Mouse (Mus musculus) layer of hippocampus, adult 8-10 months (tissue): ENCODE results near the gene Slamf9. TPM values are rescaled to one million over a fixed set of nuclear protein-coding genes. Genes with fewer than 3 reads are reported as not detected.

Source experiments
- DNase-seq, 2 experiments: peaks; one replicate each; pipeline ENCODE4 v3.0.0; 2022; ENCODE audit warnings: low spot score in 2 of 2
- total RNA-seq, 4 experiments: library from RNA; stranded (reverse); gene quantifications; 2 replicates each; pipeline ENCODE4 v1.2.4; 2022

Gene Slamf9
- total RNA-seq, 4 experiments from 2014 or later = 7.5 to 8.6 TPM; not detected in 2

- DNase-seq = no peak
These were observed 38.5 kb downstream of the Slamf9 start for GRCm38 (mm10) chr1:172513525-172514212.

DNA sequence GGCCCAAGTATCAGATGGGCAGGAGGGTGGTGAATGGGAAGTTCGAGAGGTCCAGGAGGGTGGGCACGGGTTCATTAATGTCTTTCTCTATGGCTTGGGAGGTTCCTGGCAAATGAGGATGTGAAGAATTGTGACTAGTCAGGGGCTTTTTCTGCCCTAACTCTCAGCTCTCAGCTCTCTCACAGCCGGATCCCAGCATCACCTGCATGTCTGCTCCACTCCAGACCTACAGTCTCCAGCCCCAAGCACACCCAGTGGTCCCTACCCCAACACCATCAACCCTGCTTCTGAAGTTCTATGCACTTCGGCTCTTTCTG is 39.0 kb downstream of the Slamf9 start:
- DNase-seq = no peak

DNA sequence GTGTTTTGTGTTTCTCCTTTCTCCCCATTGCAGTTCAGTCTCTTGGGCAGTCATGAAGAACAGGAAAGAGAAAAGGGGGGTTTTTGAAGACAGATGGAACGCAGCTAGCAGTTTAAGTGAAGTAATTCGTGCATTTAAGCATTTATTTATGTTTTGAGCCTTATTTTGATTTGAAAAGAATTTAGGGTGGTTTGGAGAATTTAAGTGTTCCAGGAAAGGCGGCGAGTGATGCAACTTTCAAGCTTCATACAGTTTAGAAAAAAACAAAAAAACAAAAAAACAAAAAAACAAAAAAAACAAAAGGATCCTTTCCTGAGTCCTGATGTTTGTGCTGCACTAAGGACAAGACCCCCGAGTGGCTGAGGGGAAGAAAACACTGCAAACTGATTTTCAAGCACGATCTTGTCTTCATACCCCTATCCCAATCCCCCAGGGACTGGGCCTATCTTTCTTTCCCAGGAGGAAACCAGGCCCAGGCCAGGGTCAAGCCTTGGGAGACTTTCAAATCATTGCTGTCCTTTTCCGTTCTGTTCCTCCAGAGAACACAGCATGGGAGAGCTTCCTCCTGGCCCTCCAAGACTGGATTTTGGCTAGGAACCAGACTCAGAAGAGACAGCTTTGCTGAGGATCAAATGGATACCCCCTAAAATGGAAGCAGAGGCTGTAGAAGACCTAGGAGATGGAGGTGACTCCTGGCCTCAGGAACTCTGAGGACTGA is 39.6 kb downstream of the Slamf9 start:
- DNase-seq = no peak

- DNase-seq = no peak
These were observed 40.2 kb downstream of the Slamf9 start for GRCm38 (mm10) chr1:172515396-172515795.

- DNase-seq = no peak
These were observed 42.9 kb downstream of the Slamf9 start for GRCm38 (mm10) chr1:172518013-172518412.

DNA sequence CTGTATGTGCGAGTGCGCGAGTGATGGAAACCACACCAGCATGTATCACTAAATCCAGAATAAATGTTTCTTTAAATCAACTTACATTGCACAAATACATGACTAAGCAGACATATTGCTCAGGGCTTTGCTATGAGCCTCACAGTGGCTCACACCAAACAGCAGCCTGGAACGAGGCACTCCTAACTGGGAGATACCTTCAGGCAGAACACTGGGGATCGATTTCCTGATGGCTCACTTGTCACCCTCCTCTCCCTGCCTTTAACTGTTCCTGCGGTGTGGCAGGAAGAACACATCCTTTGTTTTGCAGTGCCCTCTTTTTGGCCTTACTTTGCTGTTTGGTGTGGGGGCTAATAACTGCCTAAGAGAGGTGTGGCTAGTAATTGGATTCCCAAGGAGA is 44.5 kb downstream of the Slamf9 start:
- no peak for DNase-seq

DNA sequence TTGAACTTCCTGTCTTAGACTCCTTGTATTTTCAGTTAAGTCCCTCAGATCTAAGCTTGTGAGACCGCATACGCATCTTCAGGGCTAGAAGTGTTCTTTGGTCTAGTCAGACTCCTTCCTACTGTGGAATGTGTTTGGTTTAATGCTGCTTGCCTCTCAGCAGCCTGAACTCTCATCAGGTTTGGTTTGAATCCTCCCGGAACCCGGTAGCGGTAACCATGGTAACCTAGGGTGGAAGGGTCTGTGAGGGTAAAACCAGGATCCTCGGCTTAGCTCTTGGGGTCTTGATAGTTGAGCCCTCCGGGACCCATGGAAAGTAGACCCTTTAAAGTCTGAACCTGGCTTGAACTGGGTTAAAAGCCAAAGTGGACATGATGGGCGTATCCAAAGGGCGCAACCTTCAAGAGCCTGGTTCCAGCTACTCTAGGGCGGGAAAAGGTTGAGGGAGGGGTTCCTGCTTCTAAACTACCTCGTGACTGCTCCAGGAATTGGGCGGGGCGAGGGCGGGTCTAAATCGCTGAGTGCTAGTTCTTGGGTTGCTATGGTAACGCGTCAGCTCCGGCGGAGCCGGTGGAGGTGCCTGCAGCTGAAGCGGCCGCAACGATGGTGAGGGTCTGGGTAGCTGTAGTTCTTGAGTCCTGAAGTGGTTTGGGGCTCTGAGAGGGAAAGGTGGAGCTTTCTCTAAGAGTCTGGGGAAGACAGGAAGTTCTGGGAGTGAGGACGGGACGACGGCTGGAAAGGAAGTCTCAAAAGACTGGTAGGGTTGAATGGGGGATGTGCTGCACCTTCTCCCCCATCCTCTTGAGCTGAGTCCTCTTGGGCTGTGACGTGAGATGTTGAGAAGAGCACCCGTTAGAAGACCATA is 45.6 kb downstream of the Slamf9 start, which contains the start of gene Cfap45:
TSS of gene Cfap45 (plus strand) at position 226 of the 865 bp plus-strand sequence.
- peak; percentile 68 to 70 for DNase-seq

GRCm38 (mm10) chr1:172522524-172522923 is 47.4 kb downstream of the Slamf9 start:
- no peak for DNase-seq

DNA sequence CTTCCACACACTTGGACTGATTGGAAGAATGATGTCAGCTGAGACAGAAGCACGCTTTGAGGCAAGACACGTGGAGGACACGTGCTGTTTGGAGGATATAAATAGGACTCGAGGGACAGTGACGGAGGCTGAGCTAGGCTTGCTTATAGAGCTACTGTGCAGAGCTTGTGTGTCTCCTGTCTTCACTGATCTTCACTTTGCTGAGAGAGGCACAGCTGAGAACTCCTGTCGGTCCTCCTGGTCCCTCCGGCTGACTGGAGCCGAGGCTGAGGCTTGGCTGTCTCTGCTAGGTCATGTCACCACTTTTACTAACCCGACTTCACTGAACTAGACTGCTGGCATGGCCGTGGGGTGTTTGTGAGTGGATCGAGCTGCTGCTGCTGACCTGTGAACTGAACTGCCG is 48.5 kb downstream of the Slamf9 start:
- DNase-seq = no peak

GRCm38 (mm10) chr1:172525027-172525764 is 50.0 kb downstream of the Slamf9 start:
- no peak for DNase-seq

- no peak for DNase-seq
These were observed 50.8 kb downstream of the Slamf9 start for GRCm38 (mm10) chr1:172525971-172526370.

DNA sequence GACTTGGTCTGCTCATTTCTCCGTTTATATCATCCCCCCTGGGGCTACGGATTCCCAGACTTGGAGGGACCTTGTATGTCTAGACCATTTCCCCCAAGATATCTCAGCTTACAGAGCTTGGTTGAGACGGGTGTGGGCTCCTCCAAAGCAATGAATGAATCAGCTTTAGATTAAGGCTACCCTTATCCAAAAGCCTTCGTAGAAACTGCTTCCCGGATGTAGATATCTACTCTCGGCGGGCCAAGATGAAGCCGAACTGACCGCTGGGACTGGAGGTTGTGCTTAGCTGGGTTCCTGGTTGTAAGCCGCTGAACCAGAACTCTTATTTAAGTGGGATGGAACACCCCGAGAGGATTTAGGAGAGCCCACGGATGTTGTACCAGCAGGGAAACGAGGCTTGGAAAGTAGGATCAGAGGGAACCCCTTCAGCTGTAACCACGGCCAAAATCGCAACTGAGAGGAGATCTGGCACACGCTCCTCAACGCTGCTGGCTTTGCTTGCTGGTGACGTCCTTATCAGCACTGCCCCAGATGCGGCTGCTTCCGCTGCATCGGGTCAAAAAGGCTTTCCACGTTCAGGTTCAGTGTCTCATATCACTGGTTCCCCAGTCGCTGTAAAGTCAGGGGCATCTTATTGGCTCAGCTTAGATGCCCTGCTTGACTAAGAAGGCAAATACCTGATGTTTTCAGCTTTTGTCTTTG is 51.4 kb downstream of the Slamf9 start:
- DNase-seq = no peak

DNA sequence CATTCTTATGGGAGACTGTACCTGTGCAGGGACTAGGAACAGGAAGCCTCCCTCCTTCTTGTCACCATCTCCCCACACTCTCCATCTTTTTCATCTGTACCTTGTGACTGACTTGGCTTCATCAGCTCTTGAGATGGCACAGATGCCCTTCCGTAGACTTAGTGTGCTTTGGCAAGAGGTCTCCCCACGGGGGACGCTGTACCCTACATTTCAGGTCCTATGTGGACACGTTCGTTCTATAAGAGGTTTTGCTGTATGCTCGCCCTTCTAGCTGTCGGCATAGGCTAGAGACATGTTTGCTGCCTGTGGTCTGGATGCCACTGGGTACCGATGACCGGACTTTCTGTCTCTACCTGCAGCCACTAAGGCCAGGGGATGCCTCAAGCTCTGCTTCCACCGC is 52.3 kb downstream of the Slamf9 start:
- no peak for DNase-seq

Other genes with a start within 250 kb of the Slamf9 start
- not detected for gene Atp1a4, start 216.9 kb upstream of the Slamf9 start, total RNA-seq
- gene Igsf8, start 213.7 kb upstream of the Slamf9 start, total RNA-seq = 100 to 1,000 TPM; 226 to 260 (median 236) TPM
- gene Atp1a2, start 177.3 kb upstream of the Slamf9 start, total RNA-seq = 100 to 1,000 TPM; 613 to 678 (median 645) TPM
- 10 to 100 TPM; 66.5 to 88.7 (median 77.5) TPM for gene Kcnj9, start 146.0 kb upstream of the Slamf9 start, total RNA-seq
- gene Kcnj10, start 134.1 kb upstream of the Slamf9 start, total RNA-seq = 100 to 1,000 TPM in 2 of 4 experiments, 10 to 100 TPM in 2; 92.2 to 116 (median 100.0) TPM
- gene Pigm, start 98.8 kb upstream of the Slamf9 start, total RNA-seq = 1 to 10 TPM; 8.3 to 9.0 (median 8.7) TPM
- gene Igsf9, start 6.4 kb downstream of the Slamf9 start, total RNA-seq = 1 to 10 TPM; 4.1 to 6.6 (median 5.3) TPM
- gene Tagln2, start 24.7 kb downstream of the Slamf9 start, total RNA-seq = 10 to 100 TPM; 11.7 to 21.0 (median 16.7) TPM
- 1 to 10 TPM; 4.7 to 7.4 (median 5.6) TPM for gene Cfap45, start 45.4 kb downstream of the Slamf9 start, total RNA-seq
- gene Vsig8, start 80.6 kb downstream of the Slamf9 start, total RNA-seq = under 1 TPM in 3 of 4 experiments, not detected in 1; 0.56 to 0.71 (median 0.64) TPM
- under 1 TPM in 2 of 4 experiments, not detected in 2; 0.59 to 0.92 TPM for gene Slamf8, start 115.2 kb downstream of the Slamf9 start, total RNA-seq
- under 1 TPM in 1 of 4 experiments, not detected in 3; 0.25 TPM for gene Fcrl6, start 127.2 kb downstream of the Slamf9 start, total RNA-seq
- 1 to 10 TPM; 5.1 to 9.1 (median 5.9) TPM for gene Dusp23, start 157.6 kb downstream of the Slamf9 start, total RNA-seq
- not detected for gene Crp, start 222.7 kb downstream of the Slamf9 start, total RNA-seq